Mouse (Mus musculus): ENCODE results near the gene Gm1123.

DNA sequence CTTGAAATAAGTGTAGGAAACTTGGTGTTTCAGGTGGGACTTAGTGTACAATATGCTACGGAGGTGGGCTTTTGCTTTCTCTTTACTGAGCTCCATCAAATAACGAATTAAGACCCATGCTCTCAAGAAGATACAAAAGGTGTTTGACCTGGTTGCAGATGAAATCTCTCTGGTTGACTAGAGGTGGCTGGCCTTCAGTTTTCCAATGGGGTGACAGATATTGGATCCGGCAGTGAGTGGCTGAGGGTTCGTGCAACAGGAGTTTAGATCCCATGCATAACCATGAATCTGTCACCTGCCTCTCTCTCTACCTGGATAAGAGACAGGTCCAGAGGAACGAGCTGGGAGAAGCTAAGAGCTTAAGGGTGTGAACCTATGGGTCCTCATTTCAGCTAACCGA lies 76.9 kb downstream of the Gm1123 start:
- TF ChIP-seq CTCF (IDR thresholded peaks at IDR 0.05; ENCODE audit: low read depth) (no peak), EP300 (optimal IDR thresholded peaks at IDR 0.05) (no peak)

All from stomach, postnatal 0 days (tissue).